Mouse (Mus musculus) kidney, adult 18-20 months (tissue): ENCODE results near the gene Fbxl19.
"Not testable (repeated sequence)": the region's sequence is repeated elsewhere in the genome, so short reads cannot be mapped to it uniquely, and the experiment has no call there.

Experiments
- DNase-seq: peaks from one replicate; pipeline ENCODE4 v3.0.0; 2021

Gene Fbxl19

GRCm38 (mm10) chr7:127730170-127730569, 14.2 kb upstream of the Fbxl19 start:
- DNase-seq, result no peak

- not testable (repeated sequence) for DNase-seq
Measured at GRCm38 (mm10) chr7:127732066-127732465, 12.3 kb upstream of the Fbxl19 start, which contains the start of gene Ctf2. Gene Ctf2, minus strand, starts transcription at chr7:127732166.

- peak; percentile 93 for DNase-seq
Measured at GRCm38 (mm10) chr7:127745251-127745651, 908 bp downstream of the Fbxl19 start.

GRCm38 (mm10) chr7:127745652-127746493, 1.5 kb downstream of the Fbxl19 start:
- DNase-seq, result peak; percentile 94

GRCm38 (mm10) chr7:127746494-127747491, 2.5 kb downstream of the Fbxl19 start:
- DNase-seq, result no peak

- no peak for DNase-seq
Measured at GRCm38 (mm10) chr7:127747559-127748234, 3.4 kb downstream of the Fbxl19 start.

GRCm38 (mm10) chr7:127748235-127748560, 3.9 kb downstream of the Fbxl19 start:
- no peak for DNase-seq

- no peak for DNase-seq
Measured at GRCm38 (mm10) chr7:127750131-127751127, 6.1 kb downstream of the Fbxl19 start.

GRCm38 (mm10) chr7:127751619-127752018, 7.3 kb downstream of the Fbxl19 start:
- DNase-seq, result no peak

- DNase-seq, result no peak
Measured at GRCm38 (mm10) chr7:127752069-127752468, 7.7 kb downstream of the Fbxl19 start.

- no peak for DNase-seq
Measured at GRCm38 (mm10) chr7:127753158-127753557, 8.8 kb downstream of the Fbxl19 start.

GRCm38 (mm10) chr7:127753741-127754140, 9.4 kb downstream of the Fbxl19 start:
- DNase-seq, result no peak

GRCm38 (mm10) chr7:127759716-127760115, 15.4 kb downstream of the Fbxl19 start:
- no peak for DNase-seq

GRCm38 (mm10) chr7:127760478-127760877, 16.1 kb downstream of the Fbxl19 start:
- no peak for DNase-seq

GRCm38 (mm10) chr7:127761026-127761425, 16.7 kb downstream of the Fbxl19 start:
- DNase-seq, result peak; percentile 74

GRCm38 (mm10) chr7:127763642-127764041, 19.3 kb downstream of the Fbxl19 start:
- DNase-seq, result no peak

- peak; percentile 22 for DNase-seq
Measured at GRCm38 (mm10) chr7:127765756-127766155, 21.4 kb downstream of the Fbxl19 start.

- no peak for DNase-seq
Measured at GRCm38 (mm10) chr7:127766851-127767609, 22.7 kb downstream of the Fbxl19 start.

GRCm38 (mm10) chr7:127767671-127768345, 23.5 kb downstream of the Fbxl19 start:
- DNase-seq, result no peak

GRCm38 (mm10) chr7:127768346-127768996, 24.1 kb downstream of the Fbxl19 start:
- no peak for DNase-seq
